ENCODE assay signal across 30 mouse cellular contexts in genomic region chr11:52753261-52753660, GRCm38 (mm10). TPM values are rescaled to one million over a fixed set of nuclear protein-coding genes. Genes with fewer than 3 reads are reported as not detected.
DNase-seq lines count a peak whose midpoint lies in the region; ATAC-seq and TF ChIP-seq lines count a peak whose summit lies in the region.
"Had no signal": no experiment of that assay in that cellular context is flagged by ENCODE, and none has a peak within 500 bp of the region (broad histone marks: within the 10 kb centered on the region; RNA-seq: fewer than 3 reads in every experiment).

No protein-coding gene starts in this region.

- peaks cover 3% of the 10 kb centered on the region; the same call in 1 of the 2 replicates for H3K4me1 ChIP-seq in kidney, embryonic 14.5 days (ENCODE audit: control insufficient read depth, insufficient read depth, low read length)
- H3K4me1 ChIP-seq in midbrain, embryonic 11.5 days (ENCODE audit: control insufficient read depth, insufficient read depth, low read length), result no peaks in the 10 kb centered on the region; the same call in 1 of the 2 replicates
- H3K4me1 ChIP-seq in midbrain, postnatal 0 days (ENCODE audit: insufficient read depth, low read length), result no peaks in the 10 kb centered on the region
- H3K4me1 ChIP-seq: heart, embryonic 15.5 days had no signal

- no peaks in the 10 kb centered on the region for H3K27me3 ChIP-seq in kidney, embryonic 14.5 days (ENCODE audit: control insufficient read depth, insufficient read depth, low read length)
- no peaks in the 10 kb centered on the region; the same call in 1 of the 2 replicates for H3K27me3 ChIP-seq in midbrain, embryonic 11.5 days (ENCODE audit: control insufficient read depth, insufficient read depth, low read length)
- no peaks in the 10 kb centered on the region for H3K27me3 ChIP-seq in midbrain, postnatal 0 days (ENCODE audit: insufficient read depth, low read length)
- H3K27me3 ChIP-seq: forebrain, embryonic 13.5 days; heart, embryonic 12.5 days; heart, embryonic 15.5 days had no signal

- H3K9me3 ChIP-seq in kidney, embryonic 14.5 days (ENCODE audit: control insufficient read depth, low read length), result no peaks in the 10 kb centered on the region
- H3K9me3 ChIP-seq in midbrain, embryonic 11.5 days (ENCODE audit: control insufficient read depth, low read length), result no peaks in the 10 kb centered on the region
- H3K9me3 ChIP-seq in midbrain, postnatal 0 days (ENCODE audit: low read length), result no peaks in the 10 kb centered on the region
- H3K9me3 ChIP-seq: forebrain, embryonic 10.5 days; forebrain, embryonic 13.5 days; G1E; heart, embryonic 12.5 days; heart, embryonic 15.5 days had no signal

- H3K4me2 ChIP-seq in kidney, embryonic 14.5 days (replicated peaks; ENCODE audit: low read depth, low read length), result no peak overlapping the region
- no peak overlapping the region for H3K4me2 ChIP-seq in midbrain, embryonic 11.5 days
- no peak overlapping the region for H3K4me2 ChIP-seq in midbrain, postnatal 0 days (ENCODE audit: low read depth, low read length, poor library complexity, severe bottlenecking)
- H3K4me2 ChIP-seq: forebrain, embryonic 13.5 days; heart, embryonic 12.5 days; heart, embryonic 15.5 days had no signal

- no peaks in the 10 kb centered on the region for H3K36me3 ChIP-seq in kidney, embryonic 14.5 days (ENCODE audit: control insufficient read depth, insufficient read depth, low read length)
- H3K36me3 ChIP-seq in midbrain, embryonic 11.5 days (ENCODE audit: control insufficient read depth, insufficient read depth, low read length), result no peaks in the 10 kb centered on the region
- H3K36me3 ChIP-seq in midbrain, postnatal 0 days (ENCODE audit: insufficient read depth, low read length), result no peaks in the 10 kb centered on the region
- H3K36me3 ChIP-seq: forebrain, embryonic 10.5 days; G1E; heart, embryonic 12.5 days; heart, embryonic 15.5 days had no signal

- no peak overlapping the region for H3K9ac ChIP-seq in kidney, embryonic 14.5 days (ENCODE audit: low read depth, low read length)
- no peak overlapping the region for H3K9ac ChIP-seq in midbrain, embryonic 11.5 days (ENCODE audit: low read length)
- H3K9ac ChIP-seq in midbrain, postnatal 0 days (replicated peaks; ENCODE audit: low read length, poor library complexity, severe bottlenecking), result no peak overlapping the region
- H3K9ac ChIP-seq: forebrain, embryonic 13.5 days; heart, embryonic 12.5 days; heart, embryonic 15.5 days had no signal

- no peak overlapping the region for H3K27ac ChIP-seq in kidney, embryonic 14.5 days (ENCODE audit: low read depth, low read length)
- H3K27ac ChIP-seq in midbrain, embryonic 11.5 days (ENCODE audit: low read depth, low read length), result no peak overlapping the region
- H3K27ac ChIP-seq in midbrain, postnatal 0 days (ENCODE audit: low read depth, low read length), result no peak overlapping the region
- H3K27ac ChIP-seq: forebrain, embryonic 10.5 days; forebrain, embryonic 13.5 days; gastrocnemius, adult 2 months; heart, embryonic 15.5 days had no signal

- DNase-seq in embryo, embryonic 11 days, result peak; percentile 27
- no peak for DNase-seq in embryo, embryonic 10.5 days (ENCODE audit: low spot score)
- DNase-seq in kidney, postnatal 4 days, result no peak
- DNase-seq in midbrain, embryonic 11.5 days (ENCODE audit: low spot score, missing footprints), result peak; percentile 81
- DNase-seq in midbrain, postnatal 0 days (ENCODE audit: low spot score), result no peak
- peak; percentile 52 for DNase-seq in retina, postnatal 1 day
- no peak for DNase-seq in gastrocnemius, adult 18-20 months (ENCODE audit: low spot score)
- DNase-seq: adrenal gland, adult 8-10 months; B cell, adult 2 months; cerebellum, adult 11 months; cerebellum, adult 2 months; cerebellum, adult 9-11 months; cerebellum, postnatal 25 days; gastrocnemius, adult 2 months; gastrocnemius, postnatal 14 days; heart, postnatal 10 days; heart, postnatal 36 days had no signal

- H3K4me3 ChIP-seq in kidney, embryonic 14.5 days (ENCODE audit: low read length), result no peak overlapping the region
- no peak overlapping the region for H3K4me3 ChIP-seq in midbrain, embryonic 11.5 days (ENCODE audit: low read depth, low read length)
- H3K4me3 ChIP-seq in midbrain, postnatal 0 days (ENCODE audit: low read depth, low read length), result no peak overlapping the region
- H3K4me3 ChIP-seq: forebrain, embryonic 10.5 days; forebrain, embryonic 13.5 days; gastrocnemius, adult 2 months; heart, embryonic 12.5 days; heart, embryonic 15.5 days had no signal

- 47% methylated on average over 4 of the region's 4 CpGs for WGBS in kidney, embryonic 14.5 days
- WGBS in midbrain, embryonic 11.5 days, result 42% methylated on average over 4 of the region's 4 CpGs
- WGBS in midbrain, postnatal 0 days, result 44% methylated on average over 4 of the region's 4 CpGs

- ATAC-seq in kidney, embryonic 14.5 days (ENCODE audit: low FRiP score, low TSS enrichment), result peak; percentile 46; the same call in 1 of the 2 replicates
- 0 out of 2 replicates have a peak, but pooled peaks have one; percentile 30 for ATAC-seq in midbrain, embryonic 11.5 days (ENCODE audit: low FRiP score)
- no peak for ATAC-seq in midbrain, postnatal 0 days (ENCODE audit: low FRiP score)
- ATAC-seq: activated CD4-positive, CD25-positive, alpha-beta regulatory T cell, adult 4 months; forebrain, embryonic 13.5 days; forebrain, embryonic 16.5 days; hindbrain, embryonic 16.5 days; inflammation-experienced regulatory T-cells, adult 6 months; intestine, embryonic 16.5 days had no signal

- TF ChIP-seq CTCF in midbrain, postnatal 0 days (IDR thresholded peaks at IDR 0.05), result no peak

RNA-seq across cellular contexts. Expression of gene Fstl4, which starts 11.2 kb away (rescaled TPM):
- 1.0 and 1.6 TPM in 2 replicates for polyA plus RNA-seq in kidney, embryonic 14.5 days (2014; fragmentation: Nextera tagmentation; extraction: Ambion mirVana)
- 0.64 and 0.90 TPM in 2 replicates for polyA plus RNA-seq in midbrain, embryonic 11.5 days (2014; fragmentation: Nextera tagmentation; extraction: Ambion mirVana)
- total RNA-seq in midbrain, postnatal 0 days (2014; rRNA removed), result 7.1 and 7.6 TPM in 2 replicates
- polyA plus RNA-seq in midbrain, postnatal 0 days (2015; fragmentation: Nextera tagmentation; extraction: Ambion mirVana), result 9.1 and 9.4 TPM in 2 replicates
- not detected for total RNA-seq in gastrocnemius, adult 18-20 months (2021)
- total RNA-seq: CH12.LX; common myeloid progenitor, adult 5-6 weeks; gastrocnemius, adult 2 months had no signal
- polyA plus RNA-seq: activated CD4-positive, CD25-positive, alpha-beta regulatory T cell, adult 4 months; G1E; inflammation-experienced regulatory T-cells, adult 6 months had no signal

Comparison
In these comparisons a context has a peak if more than half of its experiments do, and no peak if none do; other contexts are left out.
1. DNase-seq: peak in embryo, embryonic 11 days (single experiment), midbrain, embryonic 11.5 days (single experiment) and retina, postnatal 1 day (single experiment); none in embryo, embryonic 10.5 days (single experiment), kidney, postnatal 4 days (0 of 2), midbrain, postnatal 0 days (single experiment) and gastrocnemius, adult 18-20 months (single experiment).